In the genomic region with DNA sequence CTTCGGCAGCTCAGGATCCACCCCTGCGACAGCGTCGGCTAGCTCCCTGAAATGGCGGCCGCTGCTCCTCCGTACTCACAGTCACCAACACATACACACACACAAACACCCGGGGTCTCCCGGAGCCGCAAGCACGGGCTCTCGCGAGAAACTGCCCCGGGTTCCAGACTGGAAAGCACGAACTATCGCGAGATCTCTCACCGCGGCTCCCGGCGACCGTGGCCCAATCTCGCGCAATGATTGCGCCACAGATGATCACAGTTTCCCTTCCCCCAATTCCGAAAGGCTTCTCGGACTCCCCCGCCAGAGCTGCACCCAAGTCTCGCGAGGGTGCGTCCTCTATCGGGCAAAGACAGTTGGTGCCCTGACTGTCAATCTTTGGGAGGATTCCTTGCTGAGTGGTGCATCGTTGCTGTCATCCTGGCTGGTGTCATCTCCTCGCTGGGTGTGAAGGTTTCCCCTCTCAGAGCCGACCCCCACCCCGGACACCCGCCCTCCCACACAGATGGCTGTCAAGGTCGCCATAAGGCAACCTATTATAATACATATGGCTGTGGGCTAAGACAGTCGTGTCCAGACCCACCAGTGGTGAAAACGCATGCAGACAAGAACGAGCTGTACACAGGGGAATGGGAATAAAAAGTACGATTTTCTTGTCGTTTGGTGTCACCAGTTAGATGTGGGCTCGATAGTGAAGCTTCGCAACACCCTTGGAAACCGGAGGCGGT, we compare ENCODE assay signal across 7 mouse cellular contexts. TPM values are rescaled to one million over a fixed set of nuclear protein-coding genes. Genes with fewer than 3 reads are reported as not detected.
DNase-seq lines count a peak whose midpoint lies in the region; ATAC-seq lines count a peak whose summit lies in the region.

Gene Rbm39, minus strand, starts transcription at position 145 of the 728 bp plus-strand sequence.

- H3K36me3 ChIP-seq in embryonic facial prominence, embryonic 10.5 days (replicated peaks) = peaks cover 38% of the 10 kb centered on the region
- peaks cover 41% of the 10 kb centered on the region for H3K36me3 ChIP-seq in limb, embryonic 10.5 days
- H3K36me3 ChIP-seq in midbrain, embryonic 13.5 days = peaks cover 18% of the 10 kb centered on the region

- H3K4me2 ChIP-seq in midbrain, embryonic 13.5 days (replicated peaks) = peak within 1 kb of the TSS; percentile 88

- H3K9me3 ChIP-seq in embryonic facial prominence, embryonic 10.5 days = no peaks in the 10 kb centered on the region
- H3K9me3 ChIP-seq in limb, embryonic 10.5 days (replicated peaks) = no peaks in the 10 kb centered on the region
- H3K9me3 ChIP-seq in midbrain, embryonic 13.5 days = no peaks in the 10 kb centered on the region

- peak; percentile 100 for DNase-seq in adrenal gland, postnatal 10 days
- DNase-seq in embryonic facial prominence, embryonic 10.5 days (ENCODE audit: low spot score) = peak; percentile 100
- peak; percentile 99 for DNase-seq in kidney, adult 11 months
- peak; percentile 100 for DNase-seq in limb, embryonic 10.5 days (ENCODE audit: low spot score)
- peak; percentile 99 for DNase-seq in spleen, adult 12 weeks (ENCODE audit: low spot score)

- peak within 1 kb of the TSS; percentile 99 for H3K27ac ChIP-seq in embryonic facial prominence, embryonic 10.5 days (replicated peaks)
- peak within 1 kb of the TSS; percentile 100 for H3K27ac ChIP-seq in limb, embryonic 10.5 days
- H3K27ac ChIP-seq in midbrain, embryonic 13.5 days = peak within 1 kb of the TSS; percentile 98

- H3K9ac ChIP-seq in midbrain, embryonic 13.5 days (replicated peaks) = peak within 1 kb of the TSS; percentile 100

- H3K27me3 ChIP-seq in embryonic facial prominence, embryonic 10.5 days (replicated peaks; ENCODE audit: low read depth, poor library complexity, severe bottlenecking) = no peaks in the 10 kb centered on the region
- H3K27me3 ChIP-seq in limb, embryonic 10.5 days (ENCODE audit: low read depth, poor library complexity, severe bottlenecking) = no peaks in the 10 kb centered on the region
- no peaks in the 10 kb centered on the region for H3K27me3 ChIP-seq in midbrain, embryonic 13.5 days

- H3K4me1 ChIP-seq in embryonic facial prominence, embryonic 10.5 days = peaks cover 27% of the 10 kb centered on the region
- peaks cover 20% of the 10 kb centered on the region for H3K4me1 ChIP-seq in limb, embryonic 10.5 days
- H3K4me1 ChIP-seq in midbrain, embryonic 13.5 days (replicated peaks) = peaks cover 39% of the 10 kb centered on the region

- peak within 1 kb of the TSS; percentile 78 for H3K4me3 ChIP-seq in embryonic facial prominence, embryonic 10.5 days
- peak within 1 kb of the TSS; percentile 90 for H3K4me3 ChIP-seq in limb, embryonic 10.5 days
- peak within 1 kb of the TSS; percentile 99 for H3K4me3 ChIP-seq in midbrain, embryonic 13.5 days (replicated peaks)

- WGBS in embryonic facial prominence, embryonic 10.5 days = under 1% methylated on average over 47 of the region's 47 CpGs
- WGBS in limb, embryonic 10.5 days = under 1% methylated on average over 47 of the region's 47 CpGs
- WGBS in midbrain, embryonic 13.5 days = under 1% methylated on average over 47 of the region's 47 CpGs

- ATAC-seq in granulocyte monocyte progenitor cell, adult 5-6 weeks (replicated peaks; ENCODE audit: poor library complexity, severe bottlenecking) = peak; percentile 86
- peak; percentile 97 for ATAC-seq in midbrain, embryonic 13.5 days

RNA-seq across cellular contexts. Expression of gene Rbm39, which starts in this region (rescaled TPM):
- total RNA-seq in adrenal gland, postnatal 10 days (2021) = 100 to 1,000 TPM; 286 to 394 TPM
- 557 and 577 TPM in 2 replicates for polyA plus RNA-seq in embryonic facial prominence, embryonic 10.5 days (2016; fragmentation: Nextera tagmentation; extraction: Ambion mirVana)
- 317 and 379 TPM in 2 replicates for total RNA-seq in granulocyte monocyte progenitor cell, adult 5-6 weeks (2014; fragmentation: Nextera tagmentation)
- 566 and 641 TPM in 2 replicates for total RNA-seq in granulocyte monocyte progenitor cell, adult 5-6 weeks (2017)
- polyA plus RNA-seq in limb, embryonic 10.5 days (2016; fragmentation: Nextera tagmentation; extraction: Ambion mirVana) = 469 and 559 TPM in 2 replicates
- 611 and 631 TPM in 2 replicates for polyA plus RNA-seq in midbrain, embryonic 13.5 days (2015; fragmentation: Nextera tagmentation; extraction: Ambion mirVana)

Comparison
In these comparisons a context has a peak if more than half of its experiments do, and no peak if none do; other contexts are left out.
1. Peak in every context shown above with its lines: DNase-seq, ATAC-seq, H3K4me3 ChIP-seq and H3K27ac ChIP-seq.